Mouse (Mus musculus) CH12.LX (cell line): ENCODE measurements around the gene Fam107a. TPM values are rescaled to one million over a fixed set of nuclear protein-coding genes. Genes with fewer than 3 reads are reported as not detected.

Source experiments
- DNase-seq: peaks from one replicate; pipeline ENCODE4 v3.0.0-alpha.2; 2013; ENCODE audit errors: extremely low read depth
- H3K27ac ChIP-seq: 2 replicates; pipeline ENCODE4 v1.5.1; 2012; ENCODE audit warnings: low read depth, mild to moderate bottlenecking, control low read depth, moderate library complexity; ENCODE audit not compliant: insufficient read depth
- H3K27me3 ChIP-seq: replicated peaks from 2 replicates; pipeline ENCODE3; 2012; ENCODE audit warnings: inconsistent platforms
- H3K36me3 ChIP-seq, 2 experiments: replicated peaks in 1 of 2; 2 replicates each; pipeline versions ENCODE3 to v1.6.1; 2012; ENCODE audit warnings: inconsistent platforms in 1 of 2, low read length in 1 of 2, mild to moderate bottlenecking in 1 of 2, mixed read lengths in 1 of 2, moderate library complexity in 1 of 2; ENCODE audit not compliant: control insufficient read depth in 1 of 2, insufficient read depth in 1 of 2
- H3K4me1 ChIP-seq, 2 experiments: 2 replicates each; pipeline ENCODE4 v1.6.1; 2012; ENCODE audit warnings: inconsistent platforms in 1 of 2, moderate library complexity in 1 of 2; ENCODE audit not compliant: insufficient read depth in 2 of 2, control insufficient read depth in 1 of 2
- H3K4me2 ChIP-seq: 2 replicates; pipeline ENCODE4 v1.6.1; 2012; ENCODE audit warnings: low read depth, mild to moderate bottlenecking, control low read depth; ENCODE audit not compliant: poor library complexity, insufficient read depth, severe bottlenecking
- H3K4me3 ChIP-seq, 3 experiments: fragments of 150-350 bp in 1 of 3; sonication (generic) in 1 of 3; replicated peaks in 1 of 3; 2 replicates each; pipeline versions ENCODE3 to v1.5.1; 2011 to 2012; ENCODE audit warnings: low read depth in 2 of 3, low read length in 2 of 3, mild to moderate bottlenecking in 2 of 3, moderate library complexity in 2 of 3, control low read depth in 1 of 3, improper control_type of control experiment in 1 of 3, inconsistent platforms in 1 of 3, mixed read lengths in 1 of 3; ENCODE audit not compliant: poor library complexity in 1 of 3
- H3K79me2 ChIP-seq: replicated peaks from 2 replicates; pipeline ENCODE4 v1.6.1; 2012; ENCODE audit warnings: mild to moderate bottlenecking, moderate library complexity; ENCODE audit not compliant: control insufficient read depth, poor library complexity, insufficient read depth, severe bottlenecking; ENCODE audit errors: extremely low read depth
- H3K9ac ChIP-seq: 2 replicates; pipeline ENCODE4 v1.6.1; 2012; ENCODE audit warnings: low read depth, mild to moderate bottlenecking, control low read depth, moderate library complexity; ENCODE audit not compliant: insufficient read depth
- H3K9me3 ChIP-seq: replicated peaks from 2 replicates; pipeline ENCODE3; 2012; ENCODE audit warnings: low read length, inconsistent platforms, mixed read lengths
- CHD1 ChIP-seq: IDR thresholded peaks from 2 replicates; pipeline ENCODE4 v1.6.1; 2012; ENCODE audit warnings: low read depth, low read length, improper control_type of control experiment, inconsistent platforms
- CHD2 ChIP-seq: IDR thresholded peaks from 2 replicates; pipeline ENCODE4 v1.6.1; 2011; ENCODE audit warnings: low read length, improper control_type of control experiment
- CTCF ChIP-seq, 2 experiments: IDR thresholded peaks in 1 of 2; conservative IDR thresholded peaks in 1 of 2; 2 replicates each; pipeline ENCODE4 v1.5.1; 2011 to 2012; ENCODE audit warnings: low read depth in 2 of 2, low read length in 2 of 2, improper control_type of control experiment in 1 of 2, inconsistent platforms in 1 of 2, mild to moderate bottlenecking in 1 of 2, moderate library complexity in 1 of 2
- ELF1 ChIP-seq: IDR thresholded peaks from 2 replicates; pipeline ENCODE4 v1.6.1; 2014; ENCODE audit warnings: low read depth, mild to moderate bottlenecking, inconsistent platforms, low read length, improper control_type of control experiment
- ETS1 ChIP-seq: conservative IDR thresholded peaks from 2 replicates; pipeline ENCODE4 v1.6.1; 2012; ENCODE audit warnings: low read depth, mild to moderate bottlenecking, inconsistent platforms, low read length, improper control_type of control experiment, moderate library complexity
- HCFC1 ChIP-seq: IDR thresholded peaks from 2 replicates; pipeline ENCODE4 v1.6.1; 2012; ENCODE audit warnings: low read depth, mild to moderate bottlenecking, inconsistent platforms, low read length, improper control_type of control experiment
- JUND ChIP-seq: conservative IDR thresholded peaks from 2 replicates; pipeline ENCODE4 v1.6.1; 2011; ENCODE audit warnings: low read depth, low read length, improper control_type of control experiment
- MAFK ChIP-seq: IDR thresholded peaks from 2 replicates; pipeline ENCODE4 v1.6.1; 2011; ENCODE audit warnings: low read length, improper control_type of control experiment; ENCODE audit not compliant: insufficient replicate concordance
- MYC ChIP-seq: IDR thresholded peaks from 2 replicates; pipeline ENCODE4 v1.6.1; 2011; ENCODE audit warnings: low read depth, mild to moderate bottlenecking, improper control_type of control experiment, low read length
- NELFE ChIP-seq: IDR thresholded peaks from 2 replicates; pipeline ENCODE4 v1.6.1; 2011; ENCODE audit warnings: low read depth, low read length, improper control_type of control experiment
- NRF1 ChIP-seq: IDR thresholded peaks from 2 replicates; pipeline ENCODE4 v1.6.1; 2014; ENCODE audit warnings: low read depth, mild to moderate bottlenecking, inconsistent platforms, low read length, improper control_type of control experiment, moderate library complexity
- PAX5 ChIP-seq: IDR thresholded peaks from 2 replicates; pipeline ENCODE4 v1.6.1; 2012; ENCODE audit warnings: low read length, inconsistent platforms, mixed read lengths
- SIN3A ChIP-seq: IDR thresholded peaks from 2 replicates; pipeline ENCODE4 v1.6.1; 2012; ENCODE audit warnings: low read length, improper control_type of control experiment, inconsistent platforms
- SMC3 ChIP-seq: IDR thresholded peaks from 2 replicates; pipeline ENCODE4 v1.6.1; 2011; ENCODE audit warnings: low read depth, low read length, improper control_type of control experiment
- TCF12 ChIP-seq: IDR thresholded peaks from 2 replicates; pipeline ENCODE4 v1.6.1; 2014; ENCODE audit warnings: low read depth, mild to moderate bottlenecking, inconsistent platforms, low read length, improper control_type of control experiment
- ZC3H11A ChIP-seq: IDR thresholded peaks from 2 replicates; pipeline ENCODE4 v1.6.1; 2012; ENCODE audit warnings: low read depth, mild to moderate bottlenecking, inconsistent platforms, low read length, improper control_type of control experiment
- ZNF384 ChIP-seq: IDR thresholded peaks from 2 replicates; pipeline ENCODE4 v1.6.1; 2012; ENCODE audit warnings: low read depth, low read length, improper control_type of control experiment, inconsistent platforms
- dilution Hi-C: fragments of 300-500 bp; cut with MboI; formaldehyde crosslinking; loops from 2 replicates; pipeline ENCODE4 v1.14.3; 2020; ENCODE audit warnings: low sequenced_read_pairs; ENCODE audit not compliant: extremely low pct_unique_long_range_greater_than_20kb, extremely low pct_ligation_motif_present
- in situ Hi-C: fragments of 300-500 bp; cut with MboI; formaldehyde crosslinking; loops from 3 replicates; pipeline ENCODE4 v1.14.3; 2019; ENCODE audit warnings: low sequenced_read_pairs, low pct_ligation_motif_present, low pct_unique_long_range_greater_than_20kb, mixed read lengths
- polyA plus RNA-seq: library from polyadenylated mRNA; unstranded; fragments of >175 nt; gene quantifications from 2 replicates; pipeline ENCODE4 v1.2.1, GENCODE M21; 2012; ENCODE audit warnings: low read depth; ENCODE audit not compliant: insufficient read length
- total RNA-seq, 2 experiments: library from RNA; depleted of rRNA; stranded (reverse); fragments of 300-350 nt in 1 of 2; fragments of >200 nt in 1 of 2; gene quantifications; 2 replicates each; pipeline ENCODE4 v1.2.3; 2012 to 2014

Fam107a gene
- total and polyA plus RNA-seq, 3 experiments = not detected

- TF ChIP-seq HCFC1 = no peak
- no peak for TF ChIP-seq JUND
- TF ChIP-seq SMC3 = no peak
- no peak for TF ChIP-seq MYC
- TF ChIP-seq NELFE = no peak
- no peak for TF ChIP-seq CHD2
- TF ChIP-seq NRF1 = no peak
- TF ChIP-seq ELF1 = no peak
- TF ChIP-seq SIN3A = no peak
- TF ChIP-seq ETS1 = no peak
- no peak for TF ChIP-seq MAFK
- no peak for TF ChIP-seq ZNF384
- TF ChIP-seq ZC3H11A = no peak
- TF ChIP-seq CHD1 = no peak
- Histone ChIP-seq H3K27ac (no peak within 1 kb of the TSS), H3K79me2 (no peaks in the 10 kb centered on the region), H3K4me3 (no peak within 1 kb of the TSS), H3K4me1 (peaks cover 3 to 6% of the 10 kb centered on the region in 2 experiments; a peak in 2 of 4 replicates), H3K9ac (no peak within 1 kb of the TSS), H3K27me3 (peaks cover 24% of the 10 kb centered on the region), H3K36me3 (no peaks in the 10 kb centered on the region), H3K9me3 (no peaks in the 10 kb centered on the region), H3K4me2 (no peak within 1 kb of the TSS)
- in situ Hi-C loops = no loop called here
- DNase-seq = no peak
- dilution Hi-C loops = no loop called here
Measured at GRCm38 (mm10) chr14:8259166-8259565, 58.7 kb downstream of the Fam107a start, which contains the start of gene Acox2. Gene Acox2, minus strand, starts transcription at chr14:8259353.

GRCm38 (mm10) chr14:8258752-8259151 is 59.1 kb downstream of the Fam107a start:
- Histone ChIP-seq H3K36me3 (no peaks in the 10 kb centered on the region), H3K9ac (no peak overlapping the region), H3K27ac (no peak overlapping the region), H3K4me3 (no peak overlapping the region), H3K4me1 (peaks cover 3 to 6% of the 10 kb centered on the region in 2 experiments; a peak in 2 of 4 replicates), H3K9me3 (no peaks in the 10 kb centered on the region), H3K79me2 (no peaks in the 10 kb centered on the region), H3K4me2 (no peak overlapping the region), H3K27me3 (peaks cover 24% of the 10 kb centered on the region)
- TF ChIP-seq TCF12 = no peak
- TF ChIP-seq MAFK = no peak
- TF ChIP-seq CHD2 = no peak
- no peak for TF ChIP-seq PAX5
- TF ChIP-seq CTCF (conservative IDR thresholded peaks at IDR 0.05 in 1 of 2, IDR thresholded peaks at IDR 0.05 in 1 of 2; ENCODE audit: low read depth in 2 of 2, low read length in 2 of 2) = no peak
- dilution Hi-C loops = no loop called here
- in situ Hi-C loops = no loop called here
- DNase-seq = no peak
